ENCODE assay signal across 8 mouse cellular contexts in the genomic region with DNA sequence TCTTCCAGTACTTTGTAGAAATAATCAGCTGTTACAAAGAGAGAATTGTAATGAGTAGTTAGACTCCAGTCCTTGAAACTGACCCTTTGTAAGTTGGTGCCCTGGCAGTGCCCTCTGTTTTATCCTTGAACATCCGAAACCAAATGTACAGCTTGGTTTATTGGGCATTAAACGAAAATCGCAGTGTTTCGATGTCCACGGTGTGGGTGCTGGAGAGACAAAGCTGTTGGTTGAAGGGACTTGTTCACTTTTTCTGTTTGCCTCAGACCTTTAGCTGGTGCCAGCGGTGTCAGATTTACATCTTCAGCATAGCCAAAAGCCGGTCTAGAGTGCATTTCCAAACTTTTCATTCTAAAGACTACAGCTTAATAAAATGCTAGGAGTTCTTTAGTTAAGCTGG. TPM values are rescaled to one million over a fixed set of nuclear protein-coding genes. Genes with fewer than 3 reads are reported as not detected.
DNase-seq lines count a peak whose midpoint lies in the region; ATAC-seq lines count a peak whose summit lies in the region.

No protein-coding gene starts in this region.

- peak overlapping the region; percentile 29 for H3K9ac ChIP-seq in kidney, embryonic 15.5 days
- peak overlapping the region; percentile 37 for H3K9ac ChIP-seq in hindbrain, embryonic 11.5 days (ENCODE audit: low read depth, low read length)
- peak overlapping the region; percentile 53 for H3K9ac ChIP-seq in midbrain, embryonic 13.5 days (replicated peaks)

- H3K27ac ChIP-seq in kidney, embryonic 15.5 days, result no peak overlapping the region
- no peak overlapping the region for H3K27ac ChIP-seq in hindbrain, embryonic 11.5 days (ENCODE audit: low read depth, low read length)
- no peak overlapping the region for H3K27ac ChIP-seq in midbrain, embryonic 13.5 days

- peak overlapping the region; percentile 91 for H3K4me3 ChIP-seq in kidney, embryonic 15.5 days (replicated peaks)
- H3K4me3 ChIP-seq in hindbrain, embryonic 11.5 days (ENCODE audit: low read depth, low read length), result peak overlapping the region; percentile 86
- H3K4me3 ChIP-seq in midbrain, embryonic 13.5 days (replicated peaks), result peak overlapping the region; percentile 83

- H3K36me3 ChIP-seq in kidney, embryonic 15.5 days, result no peaks in the 10 kb centered on the region
- H3K36me3 ChIP-seq in hindbrain, embryonic 11.5 days (ENCODE audit: control insufficient read depth, insufficient read depth, low read length), result no peaks in the 10 kb centered on the region
- H3K36me3 ChIP-seq in midbrain, embryonic 13.5 days, result no peaks in the 10 kb centered on the region

- peaks cover 21% of the 10 kb centered on the region; the same call in 1 of the 2 replicates for H3K4me1 ChIP-seq in kidney, embryonic 15.5 days
- 0 out of 2 replicates have a peak, but pooled peaks cover 2% of the 10 kb centered on the region for H3K4me1 ChIP-seq in hindbrain, embryonic 11.5 days (replicated peaks; ENCODE audit: control insufficient read depth, insufficient read depth, low read length)
- peaks cover 49% of the 10 kb centered on the region for H3K4me1 ChIP-seq in midbrain, embryonic 13.5 days (replicated peaks)

- 16% methylated on average over 7 of the region's 7 CpGs for WGBS in kidney, embryonic 15.5 days
- WGBS in hindbrain, embryonic 11.5 days, result 22% methylated on average over 7 of the region's 7 CpGs
- WGBS in midbrain, embryonic 13.5 days, result 10% methylated on average over 7 of the region's 7 CpGs

- no peaks in the 10 kb centered on the region for H3K27me3 ChIP-seq in kidney, embryonic 15.5 days
- no peaks in the 10 kb centered on the region for H3K27me3 ChIP-seq in hindbrain, embryonic 11.5 days (ENCODE audit: control insufficient read depth, insufficient read depth, low read length)
- H3K27me3 ChIP-seq in midbrain, embryonic 13.5 days, result no peaks in the 10 kb centered on the region

- no peak for ATAC-seq in kidney, embryonic 15.5 days (replicated peaks; ENCODE audit: low FRiP score)
- no peak for ATAC-seq in hindbrain, embryonic 11.5 days (ENCODE audit: low FRiP score)
- no peak for ATAC-seq in midbrain, embryonic 13.5 days

- no peaks in the 10 kb centered on the region for H3K9me3 ChIP-seq in kidney, embryonic 15.5 days (replicated peaks)
- no peaks in the 10 kb centered on the region for H3K9me3 ChIP-seq in hindbrain, embryonic 11.5 days (ENCODE audit: control insufficient read depth, low read length)
- H3K9me3 ChIP-seq in midbrain, embryonic 13.5 days, result no peaks in the 10 kb centered on the region

- peak overlapping the region; percentile 73 for H3K4me2 ChIP-seq in kidney, embryonic 15.5 days
- H3K4me2 ChIP-seq in hindbrain, embryonic 11.5 days (replicated peaks; ENCODE audit: low read depth, low read length), result peak overlapping the region; percentile 49
- peak overlapping the region; percentile 74 for H3K4me2 ChIP-seq in midbrain, embryonic 13.5 days (replicated peaks)

- no peak for DNase-seq in kidney, adult 11 months
- peak; percentile 33 for DNase-seq in embryo, embryonic 10.5 days (ENCODE audit: low spot score)
- DNase-seq in hindbrain, embryonic 11.5 days (ENCODE audit: low spot score), result peak; percentile 33
- no peak for DNase-seq in layer of hippocampus, adult 11-12 months (ENCODE audit: low spot score)
- DNase-seq in ovary, postnatal 14 days (ENCODE audit: low spot score), result no peak
- DNase-seq in layer of hippocampus, postnatal 36 days, result no peak

RNA-seq across cellular contexts. Expression of a gene that starts 6.2 kb away (rescaled TPM):
- polyA plus RNA-seq in kidney, embryonic 15.5 days (2015; fragmentation: Nextera tagmentation; extraction: Ambion mirVana), result 5.5 and 5.9 TPM in 2 replicates
- 13.7 and 17.7 TPM in 2 replicates for polyA plus RNA-seq in hindbrain, embryonic 11.5 days (2014; fragmentation: Nextera tagmentation; extraction: Ambion mirVana)
- 9.6 and 10.0 TPM in 2 replicates for polyA plus RNA-seq in midbrain, embryonic 13.5 days (2015; fragmentation: Nextera tagmentation; extraction: Ambion mirVana)
- 100 to 1,000 TPM; 201 to 229 TPM for total RNA-seq in layer of hippocampus, postnatal 36 days (2021)

Comparison
In these comparisons a context has a peak if more than half of its experiments do, and no peak if none do; other contexts are left out.
1. DNase-seq: peak in embryo, embryonic 10.5 days (single experiment) and hindbrain, embryonic 11.5 days (single experiment); none in kidney, adult 11 months (single experiment), layer of hippocampus, adult 11-12 months (single experiment), ovary, postnatal 14 days (single experiment) and layer of hippocampus, postnatal 36 days (0 of 2).
2. Peak in every context shown above with its lines, with median percentiles within 50 percentile points of each other: H3K4me2 ChIP-seq, H3K4me3 ChIP-seq and H3K9ac ChIP-seq.